Mouse (Mus musculus) liver, embryonic 11.5 days (tissue): ENCODE measurements around the gene Tbc1d2. TPM values are rescaled to one million over a fixed set of nuclear protein-coding genes. Genes with fewer than 3 reads are reported as not detected.
A peak's percentile ranks its signal among the peaks of the same experiment; 100 is the strongest.

Source experiments
- ATAC-seq: fragments of 200-750 bp; cut with Nextera tagmentation; replicated peaks from 2 replicates; pipeline ENCODE4 v1.8.0; 2017; ENCODE audit warnings: moderate number of reproducible peaks, mild to moderate bottlenecking, moderate TSS enrichment, moderate library complexity; ENCODE audit not compliant: low FRiP score
- DNase-seq: peaks from one replicate; pipeline ENCODE4 v3.0.0-alpha.2; 2017; ENCODE audit warnings: low spot score
- H3K27ac ChIP-seq: fragments of 300-500 bp; sonication (generic); 2 replicates; pipeline ENCODE4 v1.5.1; 2014; ENCODE audit warnings: mild to moderate bottlenecking, low read depth, low read length, control low read depth
- H3K27me3 ChIP-seq: fragments of 300-500 bp; sonication (generic); replicated peaks from 2 replicates; pipeline ENCODE4 v1.6.1; 2014; ENCODE audit warnings: low read length, mixed read lengths; ENCODE audit not compliant: control insufficient read depth, insufficient read depth
- H3K36me3 ChIP-seq: fragments of 300-500 bp; sonication (generic); 2 replicates; pipeline ENCODE4 v1.6.1; 2014; ENCODE audit warnings: mild to moderate bottlenecking, low read length, moderate library complexity, mixed read lengths; ENCODE audit not compliant: control insufficient read depth, insufficient read depth
- H3K4me1 ChIP-seq: fragments of 300-500 bp; sonication (generic); replicated peaks from 2 replicates; pipeline ENCODE4 v1.6.1; 2014; ENCODE audit warnings: low read length, mixed read lengths; ENCODE audit not compliant: control insufficient read depth, insufficient read depth
- H3K4me2 ChIP-seq: fragments of 300-500 bp; sonication (generic); 2 replicates; pipeline ENCODE4 v1.6.1; 2014; ENCODE audit warnings: mild to moderate bottlenecking, control low read depth, moderate library complexity
- H3K4me3 ChIP-seq: fragments of 300-500 bp; sonication (generic); 2 replicates; pipeline ENCODE4 v1.5.1; 2014; ENCODE audit warnings: low read depth, low read length, control low read depth
- H3K9ac ChIP-seq: fragments of 300-500 bp; sonication (generic); 2 replicates; pipeline ENCODE4 v1.6.1; 2014; ENCODE audit warnings: low read depth, low read length, control low read depth
- H3K9me3 ChIP-seq: fragments of 300-500 bp; sonication (generic); 2 replicates; pipeline ENCODE4 v1.6.1; 2016; ENCODE audit warnings: low read length, inconsistent platforms, mixed read lengths; ENCODE audit not compliant: control insufficient read depth
- WGBS: fragments of 180-500 bp; shearing (Covaris S2); extraction: QIAGEN DNeasy Blood & Tissue Kit; methylation state at CpG from one replicate; pipeline ENCODE4 v1.1.7; 2014; 5-methylcytosine and 5-hydroxymethylcytosine counted together
- polyA plus RNA-seq: library from polyadenylated mRNA; unstranded; fragments of >200 nt; fragmentation: Nextera tagmentation; extraction: Ambion mirVana; gene quantifications from 2 replicates; pipeline ENCODE4 v1.2.1, GENCODE M21; 2014

The Tbc1d2 gene
- polyA plus RNA-seq: 0.58 and 0.70 TPM in 2 replicates

DNA sequence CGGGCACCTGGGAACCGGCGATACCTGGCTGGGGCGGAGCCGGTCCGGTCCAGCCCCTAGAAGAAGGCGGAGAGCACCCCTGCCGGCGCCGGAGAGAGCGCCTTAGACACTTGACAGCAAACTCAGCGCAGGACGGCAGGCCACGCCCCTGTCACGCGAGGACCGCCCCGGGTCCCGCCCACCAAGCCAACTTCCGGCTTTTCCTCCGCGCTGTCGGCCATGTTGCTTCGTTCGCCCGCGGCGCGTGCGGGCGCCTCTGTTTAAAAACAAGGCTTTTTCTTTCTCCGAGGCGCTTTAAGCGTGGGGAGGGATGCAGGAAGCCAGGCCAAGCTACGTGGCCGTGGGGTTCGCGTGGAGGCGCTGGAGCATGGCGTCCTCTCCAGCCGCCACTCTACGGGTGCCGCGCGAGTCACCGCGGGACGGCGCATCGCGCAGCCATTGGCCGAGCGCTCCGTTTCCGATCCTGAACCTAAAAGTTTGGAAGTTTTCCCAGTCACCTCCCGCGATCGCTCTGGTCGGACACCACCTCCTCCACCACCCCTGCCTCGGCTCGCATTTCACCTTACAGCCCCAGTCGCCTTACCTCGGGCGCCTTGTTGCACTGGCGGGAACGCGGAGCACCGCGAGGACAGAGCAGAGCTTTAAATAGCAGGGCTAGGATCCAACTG lies at the start of gene Tbc1d2:
Gene Tbc1d2 (minus strand): TSS at position 124 of the 668 bp plus-strand sequence.
- no peaks in the 10 kb centered on the region for H3K9me3 ChIP-seq
- H3K27me3 ChIP-seq: peaks cover 17% of the 10 kb centered on the region
- peak within 1 kb of the TSS; percentile 16 for H3K27ac ChIP-seq
- ATAC-seq (peak; percentile 95), DNase-seq (peak; percentile 96)
- H3K36me3 ChIP-seq: no peaks in the 10 kb centered on the region
- H3K9ac ChIP-seq: peak within 1 kb of the TSS; percentile 75
- H3K4me1 ChIP-seq: 0 out of 2 replicates have a peak, but pooled peaks cover 3% of the 10 kb centered on the region
- peak within 1 kb of the TSS; percentile 69 for H3K4me3 ChIP-seq
- peak within 1 kb of the TSS; percentile 99 for H3K4me2 ChIP-seq
- under 1% methylated on average over 69 of the region's 69 CpGs for WGBS

DNA sequence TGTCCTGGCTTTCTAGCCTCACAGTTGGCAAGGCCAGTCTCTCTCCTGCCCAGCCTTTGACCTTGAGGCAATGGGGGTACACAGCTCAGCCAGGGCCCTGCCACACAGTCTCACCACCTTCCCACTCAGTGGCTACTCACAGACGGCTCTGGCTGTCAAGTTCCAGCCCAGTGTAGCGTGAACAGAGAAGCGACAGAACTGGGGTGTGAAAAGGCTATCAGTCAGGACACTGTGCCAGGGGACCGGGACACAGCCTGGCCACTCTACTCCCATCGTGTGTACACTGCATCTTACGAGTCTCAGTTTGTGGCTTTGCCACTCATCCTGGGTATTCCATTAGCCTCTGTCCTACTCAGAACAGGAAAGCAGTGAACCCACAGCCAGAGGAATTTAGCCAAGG lies 46.5 kb upstream of the Tbc1d2 start:
- no peak overlapping the region for H3K9ac ChIP-seq
- H3K4me3 ChIP-seq: no peak overlapping the region
- H3K9me3 ChIP-seq: no peaks in the 10 kb centered on the region
- no peak overlapping the region for H3K27ac ChIP-seq
- H3K36me3 ChIP-seq: no peaks in the 10 kb centered on the region
- DNase-seq (no peak), ATAC-seq (no peak)
- H3K4me1 ChIP-seq: no peaks in the 10 kb centered on the region
- H3K27me3 ChIP-seq: no peaks in the 10 kb centered on the region
- no peak overlapping the region for H3K4me2 ChIP-seq
- 69% methylated on average over 6 of the region's 6 CpGs for WGBS

GRCm38 (mm10) chr4:46690565-46690964 lies 40.6 kb upstream of the Tbc1d2 start:
- Histone ChIP-seq H3K4me2 (no peak overlapping the region), H3K27me3 (no peaks in the 10 kb centered on the region; the same call in 1 of the 2 replicates), H3K36me3 (no peaks in the 10 kb centered on the region), H3K4me1 (no peaks in the 10 kb centered on the region), H3K9me3 (no peaks in the 10 kb centered on the region), H3K9ac (no peak overlapping the region), H3K4me3 (no peak overlapping the region), H3K27ac (no peak overlapping the region)
- no peak for ATAC-seq
- DNase-seq: no peak
- 86% methylated on average over 8 of the region's 8 CpGs for WGBS

DNA sequence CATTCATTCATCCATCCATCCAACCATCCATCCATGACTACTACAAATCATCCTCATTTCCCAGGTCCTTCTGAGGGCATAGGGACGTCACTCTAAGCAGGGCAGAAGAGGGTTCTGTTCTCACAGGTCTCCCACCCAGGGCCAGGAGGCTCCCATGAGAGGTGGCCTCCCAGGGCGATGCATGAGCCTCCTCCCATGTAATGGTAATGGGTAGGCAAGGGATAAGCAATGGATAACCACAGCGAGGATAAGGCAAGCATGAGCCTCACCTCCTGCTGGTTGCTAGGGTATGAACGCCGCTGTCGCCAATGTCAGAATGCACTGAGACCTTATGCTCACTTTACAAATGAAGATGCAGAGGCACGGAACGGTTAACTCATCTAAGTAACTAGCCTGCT lies 40.0 kb upstream of the Tbc1d2 start:
- no peaks in the 10 kb centered on the region for H3K36me3 ChIP-seq
- no peak for DNase-seq
- no peak for ATAC-seq
- no peak overlapping the region for H3K4me2 ChIP-seq
- no peak overlapping the region for H3K27ac ChIP-seq
- no peak overlapping the region for H3K4me3 ChIP-seq
- H3K9me3 ChIP-seq: no peaks in the 10 kb centered on the region
- no peak overlapping the region for H3K9ac ChIP-seq
- H3K4me1 ChIP-seq: no peaks in the 10 kb centered on the region
- H3K27me3 ChIP-seq: no peaks in the 10 kb centered on the region; the same call in 1 of the 2 replicates
- WGBS: 83% methylated on average over 8 of the region's 8 CpGs

- DNase-seq: peak; percentile 63
- ATAC-seq: 0 out of 2 replicates have a peak, but pooled peaks have one; percentile 34
These were observed 39.5 kb upstream of the Tbc1d2 start for GRCm38 (mm10) chr4:46689397-46690022.

DNA sequence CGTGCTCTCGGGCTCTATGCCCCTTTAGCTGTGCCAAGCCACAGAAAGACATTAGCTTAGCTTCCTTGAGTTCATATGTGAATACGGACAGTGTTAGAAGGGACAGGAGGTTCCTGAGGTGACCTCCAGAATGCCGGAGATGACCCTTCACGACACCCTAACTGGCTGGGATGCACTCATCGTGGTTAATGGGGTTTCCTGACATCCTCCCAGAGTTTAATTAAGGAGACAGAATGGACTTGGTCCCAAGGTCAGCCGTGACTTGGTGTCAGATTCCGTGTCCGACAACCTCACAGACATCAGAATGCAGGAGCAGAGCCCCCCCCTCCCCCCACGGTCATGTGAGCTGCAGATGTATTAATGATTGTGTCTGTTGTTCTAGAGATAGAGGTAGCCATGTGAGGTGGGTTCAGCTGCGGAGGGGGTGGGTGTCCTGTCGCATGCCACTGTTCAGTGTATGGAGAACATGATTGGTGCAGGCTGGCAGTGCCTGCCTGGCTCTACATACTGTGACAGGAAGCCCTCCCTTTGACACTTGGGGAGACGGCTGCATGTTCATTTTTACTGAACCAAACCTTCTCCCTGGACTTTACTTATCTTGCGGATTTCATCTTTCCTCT lies 38.3 kb upstream of the Tbc1d2 start:
- ATAC-seq (no peak), DNase-seq (no peak)
- no peaks in the 10 kb centered on the region for H3K36me3 ChIP-seq
- H3K27ac ChIP-seq: no peak overlapping the region
- H3K4me2 ChIP-seq: no peak overlapping the region
- no peaks in the 10 kb centered on the region; the same call in 1 of the 2 replicates for H3K27me3 ChIP-seq
- H3K4me1 ChIP-seq: no peaks in the 10 kb centered on the region
- no peak overlapping the region for H3K9ac ChIP-seq
- H3K9me3 ChIP-seq: no peaks in the 10 kb centered on the region
- H3K4me3 ChIP-seq: no peak overlapping the region
- WGBS: 72% methylated on average over 14 of the region's 14 CpGs

More at GRCm38 (mm10) chr4:46689397-46690022, 39.5 kb upstream of the Tbc1d2 start:
- no peak overlapping the region for H3K4me2 ChIP-seq
- WGBS: 43% methylated on average over 15 of the region's 15 CpGs
- H3K36me3 ChIP-seq: no peaks in the 10 kb centered on the region
- H3K4me1 ChIP-seq: no peaks in the 10 kb centered on the region
- H3K4me3 ChIP-seq: no peak overlapping the region
- H3K27ac ChIP-seq: no peak overlapping the region
- no peaks in the 10 kb centered on the region; the same call in 1 of the 2 replicates for H3K27me3 ChIP-seq
- no peak overlapping the region for H3K9ac ChIP-seq
- H3K9me3 ChIP-seq: no peaks in the 10 kb centered on the region

DNA sequence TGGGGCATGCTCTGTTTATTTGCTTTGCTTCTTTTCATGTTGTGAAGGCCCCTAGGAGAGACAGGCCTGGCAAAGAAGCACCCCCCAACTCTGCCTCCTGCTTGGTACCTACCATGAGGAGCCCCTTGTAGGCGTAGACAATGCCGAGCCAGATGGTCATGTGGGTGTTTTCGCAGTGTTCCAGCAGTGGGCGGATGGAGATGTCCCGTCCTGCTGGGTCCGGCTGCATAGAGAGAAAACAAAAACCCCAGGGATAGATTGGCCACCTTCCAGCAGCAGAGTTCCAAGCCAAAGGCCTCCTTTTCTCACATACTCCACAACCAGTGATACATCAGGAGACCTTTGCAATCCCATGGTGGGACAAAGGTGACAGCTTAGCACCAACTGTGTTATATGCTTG lies 34.2 kb upstream of the Tbc1d2 start:
- Histone ChIP-seq H3K4me2 (no peak overlapping the region), H3K4me3 (no peak overlapping the region), H3K27me3 (no peaks in the 10 kb centered on the region; the same call in 1 of the 2 replicates), H3K9me3 (no peaks in the 10 kb centered on the region), H3K36me3 (no peaks in the 10 kb centered on the region), H3K27ac (no peak overlapping the region), H3K9ac (no peak overlapping the region), H3K4me1 (no peaks in the 10 kb centered on the region)
- DNase-seq: no peak
- ATAC-seq: no peak
- 78% methylated on average over 6 of the region's 6 CpGs for WGBS

DNA sequence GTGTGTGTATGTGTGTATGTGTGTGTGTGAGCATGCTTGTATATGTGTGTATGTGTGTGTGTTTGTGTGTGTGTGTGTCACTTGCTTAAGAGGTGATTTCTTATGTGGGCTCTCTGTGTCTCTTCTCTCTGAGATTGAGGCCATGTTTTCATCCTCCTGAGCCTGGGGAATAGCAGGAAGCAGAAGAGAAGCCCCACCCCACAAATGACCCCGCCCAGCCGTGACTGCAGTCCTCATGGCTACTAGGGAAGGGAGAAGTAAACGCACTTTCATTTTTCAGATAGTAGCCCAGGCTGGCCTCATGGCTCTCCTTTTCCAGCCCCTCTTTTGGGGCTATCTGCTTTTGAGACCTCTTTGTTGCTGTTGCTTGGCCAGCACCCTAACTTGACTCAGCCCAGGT lies 26.6 kb upstream of the Tbc1d2 start:
- H3K36me3 ChIP-seq: no peaks in the 10 kb centered on the region
- no peak overlapping the region for H3K27ac ChIP-seq
- H3K9me3 ChIP-seq: 0 out of 2 replicates have a peak, but pooled peaks cover 3% of the 10 kb centered on the region
- 43% methylated on average over 3 of the region's 3 CpGs for WGBS
- no peaks in the 10 kb centered on the region for H3K27me3 ChIP-seq
- H3K9ac ChIP-seq: no peak overlapping the region
- H3K4me1 ChIP-seq: peaks cover 12% of the 10 kb centered on the region; the same call in 1 of the 2 replicates
- ATAC-seq (no peak), DNase-seq (no peak)
- H3K4me2 ChIP-seq: 0 out of 2 replicates have a peak overlapping the region, but pooled peaks have one; percentile 4
- H3K4me3 ChIP-seq: no peak overlapping the region
